Mouse (Mus musculus) midbrain, embryonic 14.5 days (tissue): ENCODE data around the gene Gria1. TPM values are rescaled to one million over a fixed set of nuclear protein-coding genes. Genes with fewer than 3 reads are reported as not detected.

Experiments
- ATAC-seq: fragments of 200-750 bp; cut with Nextera tagmentation; 2 replicates; pipeline ENCODE4 v1.8.0; 2017; ENCODE audit warnings: moderate number of reproducible peaks, moderate library complexity; ENCODE audit not compliant: low FRiP score, low TSS enrichment
- DNase-seq: peaks from one replicate; pipeline ENCODE4 v3.0.0-alpha.2; 2015
- H3K27ac ChIP-seq: fragments of 300-500 bp; sonication (generic); replicated peaks from 2 replicates; pipeline ENCODE4 v1.5.1; 2014; ENCODE audit warnings: mild to moderate bottlenecking, low read depth, low read length, moderate library complexity
- H3K27me3 ChIP-seq: fragments of 300-500 bp; sonication (generic); 2 replicates; pipeline ENCODE4 v1.6.1; 2014; ENCODE audit warnings: low read length, control low read depth, mixed read lengths; ENCODE audit not compliant: control insufficient read depth, insufficient read depth
- H3K36me3 ChIP-seq: fragments of 300-500 bp; sonication (generic); 2 replicates; pipeline ENCODE4 v1.6.1; 2014; ENCODE audit warnings: low read length, control low read depth; ENCODE audit not compliant: control insufficient read depth, insufficient read depth
- H3K4me1 ChIP-seq: fragments of 300-500 bp; sonication (generic); 2 replicates; pipeline ENCODE4 v1.6.1; 2014; ENCODE audit warnings: mild to moderate bottlenecking, antibody characterized with exemption, low read length, control low read depth; ENCODE audit not compliant: control insufficient read depth, insufficient read depth
- H3K4me2 ChIP-seq: fragments of 300-500 bp; sonication (generic); 2 replicates; pipeline ENCODE4 v1.6.1; 2014; ENCODE audit warnings: mild to moderate bottlenecking, low read length, moderate library complexity
- H3K4me3 ChIP-seq: fragments of 300-500 bp; sonication (generic); replicated peaks from 2 replicates; pipeline ENCODE4 v1.5.1; 2014; ENCODE audit warnings: low read depth, low read length
- H3K9ac ChIP-seq: fragments of 300-500 bp; sonication (generic); replicated peaks from 2 replicates; pipeline ENCODE4 v1.6.1; 2014; ENCODE audit warnings: mild to moderate bottlenecking, low read length, moderate library complexity
- H3K9me3 ChIP-seq: fragments of 300-500 bp; sonication (generic); 2 replicates; pipeline ENCODE4 v1.6.1; 2016; ENCODE audit warnings: low read length, control low read depth, mixed read lengths; ENCODE audit not compliant: control insufficient read depth
- WGBS: fragments of 180-500 bp; shearing (Covaris S2); extraction: QIAGEN DNeasy Blood & Tissue Kit; methylation state at CpG from one replicate; pipeline ENCODE4 v1.1.7; 2014; 5-methylcytosine and 5-hydroxymethylcytosine counted together
- polyA plus RNA-seq: library from polyadenylated mRNA; unstranded; fragments of >200 nt; fragmentation: Nextera tagmentation; extraction: Ambion mirVana; gene quantifications from 2 replicates; pipeline ENCODE4 v1.2.1, GENCODE M21; 2014

Gene Gria1
- polyA plus RNA-seq, 1 experiment from 2014 or later = 31.9 TPM

- H3K9me3 ChIP-seq = no peaks in the 10 kb centered on the region
- no peak overlapping the region for H3K4me3 ChIP-seq
- ATAC-seq (no peak), DNase-seq (no peak)
- no peaks in the 10 kb centered on the region for H3K27me3 ChIP-seq
- H3K4me2 ChIP-seq = peak overlapping the region; percentile 56; the same call in 1 of the 2 replicates
- no peaks in the 10 kb centered on the region for H3K36me3 ChIP-seq
- H3K9ac ChIP-seq = no peak overlapping the region
- 74% methylated on average over 6 of the region's 6 CpGs for WGBS
- no peak overlapping the region for H3K27ac ChIP-seq
- 0 out of 2 replicates have a peak, but pooled peaks cover 11% of the 10 kb centered on the region for H3K4me1 ChIP-seq
These were observed 576 bp upstream of the Gria1 start for GRCm38 (mm10) chr11:57010611-57011010.

- WGBS = 2% methylated on average over 11 of the region's 11 CpGs
- Histone ChIP-seq H3K4me2 (peak overlapping the region; percentile 56), H3K27ac (peak overlapping the region; percentile 65), H3K9me3 (no peaks in the 10 kb centered on the region), H3K4me3 (peak overlapping the region; percentile 42), H3K27me3 (no peaks in the 10 kb centered on the region), H3K36me3 (no peaks in the 10 kb centered on the region), H3K4me1 (0 out of 2 replicates have a peak, but pooled peaks cover 11% of the 10 kb centered on the region), H3K9ac (peak overlapping the region; percentile 56)
- DNase-seq (peak; percentile 78), ATAC-seq (peak; percentile 68; the same call in 1 of the 2 replicates)
These were observed 478 bp downstream of the Gria1 start for GRCm38 (mm10) chr11:57011691-57012039.

GRCm38 (mm10) chr11:57012287-57012921 lies 1.2 kb downstream of the Gria1 start:
- DNase-seq (peak; percentile 54), ATAC-seq (no peak)
- H3K27ac ChIP-seq = peak overlapping the region; percentile 65; the same call in 1 of the 2 replicates
- peak overlapping the region; percentile 56 for H3K9ac ChIP-seq
- 18% methylated on average over 13 of the region's 13 CpGs for WGBS
- H3K4me2 ChIP-seq = peak overlapping the region; percentile 56
- H3K27me3 ChIP-seq = no peaks in the 10 kb centered on the region
- H3K4me3 ChIP-seq = peak overlapping the region; percentile 42
- H3K9me3 ChIP-seq = no peaks in the 10 kb centered on the region
- no peaks in the 10 kb centered on the region for H3K36me3 ChIP-seq
- 0 out of 2 replicates have a peak, but pooled peaks cover 11% of the 10 kb centered on the region for H3K4me1 ChIP-seq

- Histone ChIP-seq H3K27me3 (no peaks in the 10 kb centered on the region), H3K4me1 (0 out of 2 replicates have a peak, but pooled peaks cover 11% of the 10 kb centered on the region), H3K27ac (no peak overlapping the region), H3K4me2 (peak overlapping the region; percentile 56), H3K9ac (peak overlapping the region; percentile 56), H3K36me3 (no peaks in the 10 kb centered on the region), H3K9me3 (no peaks in the 10 kb centered on the region), H3K4me3 (peak overlapping the region; percentile 42)
- WGBS = 75% methylated on average over 9 of the region's 9 CpGs
- ATAC-seq (no peak), DNase-seq (no peak)
These were observed 2.4 kb downstream of the Gria1 start for GRCm38 (mm10) chr11:57013464-57014190.

GRCm38 (mm10) chr11:57014396-57014795 lies 3.2 kb downstream of the Gria1 start:
- no peaks in the 10 kb centered on the region for H3K27me3 ChIP-seq
- H3K9ac ChIP-seq = no peak overlapping the region
- H3K36me3 ChIP-seq = no peaks in the 10 kb centered on the region
- ATAC-seq (no peak), DNase-seq (no peak)
- 0 out of 2 replicates have a peak, but pooled peaks cover 11% of the 10 kb centered on the region for H3K4me1 ChIP-seq
- WGBS = 73% methylated on average over 6 of the region's 6 CpGs
- peak overlapping the region; percentile 56 for H3K4me2 ChIP-seq
- H3K9me3 ChIP-seq = no peaks in the 10 kb centered on the region
- no peak overlapping the region for H3K4me3 ChIP-seq
- H3K27ac ChIP-seq = no peak overlapping the region

GRCm38 (mm10) chr11:57018536-57018935 lies 7.3 kb downstream of the Gria1 start:
- DNase-seq (peak; percentile 34), ATAC-seq (no peak)
- Histone ChIP-seq H3K9ac (no peak overlapping the region), H3K4me2 (no peak overlapping the region), H3K4me3 (no peak overlapping the region), H3K27me3 (no peaks in the 10 kb centered on the region), H3K4me1 (0 out of 2 replicates have a peak, but pooled peaks cover 7% of the 10 kb centered on the region), H3K27ac (no peak overlapping the region), H3K36me3 (no peaks in the 10 kb centered on the region), H3K9me3 (no peaks in the 10 kb centered on the region)
- 76% methylated on average over 4 of the region's 4 CpGs for WGBS

- WGBS = 57% methylated on average over 4 of the region's 4 CpGs
- Histone ChIP-seq H3K27me3 (no peaks in the 10 kb centered on the region), H3K27ac (no peak overlapping the region), H3K9ac (no peak overlapping the region), H3K9me3 (no peaks in the 10 kb centered on the region), H3K36me3 (no peaks in the 10 kb centered on the region), H3K4me3 (no peak overlapping the region), H3K4me1 (0 out of 2 replicates have a peak, but pooled peaks cover 3% of the 10 kb centered on the region), H3K4me2 (no peak overlapping the region)
- DNase-seq = no peak
- no peak for ATAC-seq
These were observed 11.2 kb downstream of the Gria1 start for GRCm38 (mm10) chr11:57022400-57022799.

- WGBS = 73% methylated on average over 5 of the region's 5 CpGs
- no peak overlapping the region for H3K27ac ChIP-seq
- no peaks in the 10 kb centered on the region for H3K9me3 ChIP-seq
- DNase-seq = no peak
- H3K4me2 ChIP-seq = no peak overlapping the region
- no peak overlapping the region for H3K9ac ChIP-seq
- H3K4me1 ChIP-seq = no peaks in the 10 kb centered on the region
- no peak for ATAC-seq
- H3K4me3 ChIP-seq = no peak overlapping the region
- no peaks in the 10 kb centered on the region for H3K36me3 ChIP-seq
- H3K27me3 ChIP-seq = no peaks in the 10 kb centered on the region
These were observed 19.3 kb downstream of the Gria1 start for GRCm38 (mm10) chr11:57030448-57030847.
